Mouse (Mus musculus) kidney, embryonic 15.5 days (tissue): Measurements from ENCODE around the gene Saal1. TPM values are rescaled to one million over a fixed set of nuclear protein-coding genes. Genes with fewer than 3 reads are reported as not detected.
"Not testable (repeated sequence)": the region's sequence is repeated elsewhere in the genome, so short reads cannot be mapped to it uniquely, and the experiment has no call there.

ENCODE experiments used
- ATAC-seq: fragments of 200-750 bp; cut with Nextera tagmentation; replicated peaks from 2 replicates; pipeline ENCODE4 v1.8.0; 2017; ENCODE audit warnings: moderate TSS enrichment; ENCODE audit not compliant: low FRiP score
- H3K27ac ChIP-seq: fragments of 300-500 bp; sonication (generic); 2 replicates; pipeline ENCODE4 v1.5.1; 2015; ENCODE audit warnings: mild to moderate bottlenecking, inconsistent platforms
- H3K27me3 ChIP-seq: fragments of 300-500 bp; sonication (generic); 2 replicates; pipeline ENCODE4 v1.6.1; 2015; ENCODE audit warnings: inconsistent platforms
- H3K36me3 ChIP-seq: fragments of 300-500 bp; sonication (generic); 2 replicates; pipeline ENCODE4 v1.6.1; 2015; ENCODE audit warnings: inconsistent platforms
- H3K4me1 ChIP-seq: fragments of 300-500 bp; sonication (generic); 2 replicates; pipeline ENCODE4 v1.6.1; 2015; ENCODE audit warnings: inconsistent platforms
- H3K4me2 ChIP-seq: fragments of 300-500 bp; sonication (generic); 2 replicates; pipeline ENCODE4 v1.6.1; 2015; ENCODE audit warnings: moderate library complexity, mild to moderate bottlenecking, inconsistent platforms
- H3K4me3 ChIP-seq: fragments of 300-500 bp; sonication (generic); replicated peaks from 2 replicates; pipeline ENCODE4 v1.5.1; 2015; ENCODE audit warnings: mild to moderate bottlenecking, inconsistent platforms
- H3K9ac ChIP-seq: fragments of 300-500 bp; sonication (generic); 2 replicates; pipeline ENCODE4 v1.6.1; 2015; ENCODE audit warnings: mild to moderate bottlenecking, inconsistent platforms
- H3K9me3 ChIP-seq: fragments of 300-500 bp; sonication (generic); replicated peaks from 2 replicates; pipeline ENCODE4 v1.6.1; 2016; ENCODE audit warnings: inconsistent platforms
- WGBS: fragments of 180-500 bp; shearing (Covaris S2); methylation state at CpG from one replicate; pipeline ENCODE4 v1.1.7; 2015; ENCODE audit warnings: mixed read lengths; 5-methylcytosine and 5-hydroxymethylcytosine counted together
- polyA plus RNA-seq: library from polyadenylated mRNA; unstranded; fragments of >200 nt; fragmentation: Nextera tagmentation; extraction: Ambion mirVana; gene quantifications from 2 replicates; pipeline ENCODE4 v1.2.1, GENCODE M21; 2015

Gene Saal1
- polyA plus RNA-seq, result 32.6 and 33.6 TPM in 2 replicates

DNA sequence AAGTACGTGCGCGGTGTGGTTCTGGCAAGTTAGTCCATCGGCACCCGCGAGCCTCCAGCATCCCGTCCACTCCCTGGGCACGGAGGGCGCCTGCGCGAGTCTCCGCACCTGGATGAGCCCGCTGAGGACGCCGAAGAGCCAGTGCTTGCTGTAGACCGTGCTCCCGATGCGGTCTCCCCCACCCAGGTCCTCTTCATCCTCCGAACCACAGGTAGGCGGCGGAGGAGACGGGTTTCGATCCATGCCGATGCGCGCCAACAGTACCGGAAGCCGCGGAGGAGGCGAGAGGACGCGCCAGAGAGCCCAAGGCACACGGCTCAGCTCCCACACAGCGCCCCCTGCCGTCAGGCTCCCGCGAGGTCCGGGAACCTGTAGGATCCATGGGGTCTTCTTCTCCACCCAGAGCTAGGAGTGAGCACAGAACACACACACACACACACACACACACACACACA is at the start of gene Saal1:
Gene Saal1 (minus strand): TSS at position 291 of the 455 bp plus-strand sequence.
- no peaks in the 10 kb centered on the region for H3K27me3 ChIP-seq
- H3K9me3 ChIP-seq, result no peaks in the 10 kb centered on the region
- H3K4me1 ChIP-seq, result peaks cover 7% of the 10 kb centered on the region
- H3K36me3 ChIP-seq, result peaks cover 31% of the 10 kb centered on the region
- 0% methylated on average over 38 of the region's 38 CpGs for WGBS
- H3K4me2 ChIP-seq, result peak within 1 kb of the TSS; percentile 56
- peak within 1 kb of the TSS; percentile 86 for H3K9ac ChIP-seq
- ATAC-seq, result peak; percentile 98
- H3K27ac ChIP-seq, result peak within 1 kb of the TSS; percentile 89
- peak within 1 kb of the TSS; percentile 85 for H3K4me3 ChIP-seq

DNA sequence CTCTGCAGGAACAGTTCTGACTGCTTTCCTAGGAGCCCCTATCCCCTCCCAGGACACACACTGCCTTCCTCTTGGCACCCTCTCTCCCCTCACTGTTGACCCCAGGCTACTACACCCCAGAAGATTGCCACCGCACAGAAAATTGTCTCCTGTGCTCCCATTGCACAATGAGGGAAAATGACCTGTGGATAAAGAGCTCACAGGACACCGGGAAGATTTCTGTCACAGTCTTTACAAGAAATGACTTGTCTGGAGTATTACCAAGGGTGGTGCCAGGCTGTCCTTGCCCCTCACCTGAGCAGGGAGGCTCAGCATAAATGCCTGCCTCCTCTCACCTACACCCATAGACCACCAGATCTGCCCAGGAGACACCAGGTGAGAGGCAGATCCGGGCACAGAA is 41.0 kb upstream of the Saal1 start, which contains the start of gene Saa2:
Gene Saa2 (plus strand): TSS at position 301 of the 400 bp plus-strand sequence.
- no peaks in the 10 kb centered on the region for H3K27me3 ChIP-seq
- H3K36me3 ChIP-seq, result no peaks in the 10 kb centered on the region
- H3K27ac ChIP-seq, result no peak within 1 kb of the TSS
- H3K9ac ChIP-seq, result no peak within 1 kb of the TSS
- WGBS, result 69% methylated on average over 3 of the region's 3 CpGs
- H3K4me2 ChIP-seq, result no peak within 1 kb of the TSS
- no peak for ATAC-seq
- 0 out of 2 replicates have a peak, but pooled peaks cover 2% of the 10 kb centered on the region for H3K4me1 ChIP-seq
- H3K4me3 ChIP-seq, result no peak within 1 kb of the TSS
- H3K9me3 ChIP-seq, result no peaks in the 10 kb centered on the region

- no peaks in the 10 kb centered on the region for H3K9me3 ChIP-seq
- H3K4me3 ChIP-seq, result no peak overlapping the region
- H3K27me3 ChIP-seq, result no peaks in the 10 kb centered on the region
- H3K4me1 ChIP-seq, result 0 out of 2 replicates have a peak, but pooled peaks cover 2% of the 10 kb centered on the region
- 59% methylated on average over 3 of the region's 3 CpGs for WGBS
- H3K27ac ChIP-seq, result no peak overlapping the region
- H3K36me3 ChIP-seq, result no peaks in the 10 kb centered on the region
- ATAC-seq, result no peak
- H3K4me2 ChIP-seq, result no peak overlapping the region
- H3K9ac ChIP-seq, result no peak overlapping the region
These were observed 38.0 kb upstream of the Saal1 start for GRCm38 (mm10) chr7:46748459-46748858.

- H3K9ac ChIP-seq, result no peak overlapping the region
- H3K9me3 ChIP-seq, result no peaks in the 10 kb centered on the region
- WGBS, result 88% methylated on average over 7 of the region's 7 CpGs
- 0 out of 2 replicates have a peak, but pooled peaks cover 2% of the 10 kb centered on the region for H3K4me1 ChIP-seq
- H3K4me2 ChIP-seq, result no peak overlapping the region
- no peak overlapping the region for H3K4me3 ChIP-seq
- ATAC-seq, result no peak
- no peaks in the 10 kb centered on the region for H3K27me3 ChIP-seq
- no peaks in the 10 kb centered on the region for H3K36me3 ChIP-seq
- H3K27ac ChIP-seq, result no peak overlapping the region
These were observed 35.9 kb upstream of the Saal1 start for GRCm38 (mm10) chr7:46746381-46746780.

DNA sequence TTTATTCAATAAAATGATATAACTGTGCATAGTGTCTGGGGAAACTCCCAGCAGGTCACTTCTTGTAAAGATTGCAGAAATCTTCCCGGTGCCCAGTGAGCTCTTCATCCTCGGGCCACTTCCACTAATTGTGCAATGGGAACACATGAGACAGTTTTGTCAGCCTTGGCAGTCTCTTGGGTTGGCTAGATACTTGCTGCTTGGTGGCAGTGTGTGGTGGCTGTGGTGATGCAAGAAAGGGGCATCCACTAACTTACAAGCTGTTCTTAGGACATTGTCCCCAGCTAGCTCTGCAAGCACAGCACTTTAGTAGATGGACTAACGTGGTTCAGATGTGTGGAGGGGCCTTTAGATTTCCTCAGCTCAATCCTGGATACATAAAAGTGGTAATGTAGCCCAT is 35.3 kb upstream of the Saal1 start:
- Histone ChIP-seq H3K9me3 (no peaks in the 10 kb centered on the region), H3K9ac (no peak overlapping the region), H3K4me1 (0 out of 2 replicates have a peak, but pooled peaks cover 2% of the 10 kb centered on the region), H3K27me3 (no peaks in the 10 kb centered on the region), H3K4me3 (no peak overlapping the region), H3K4me2 (no peak overlapping the region), H3K27ac (no peak overlapping the region), H3K36me3 (no peaks in the 10 kb centered on the region)
- 86% methylated on average over 3 of the region's 3 CpGs for WGBS
- ATAC-seq, result no peak

DNA sequence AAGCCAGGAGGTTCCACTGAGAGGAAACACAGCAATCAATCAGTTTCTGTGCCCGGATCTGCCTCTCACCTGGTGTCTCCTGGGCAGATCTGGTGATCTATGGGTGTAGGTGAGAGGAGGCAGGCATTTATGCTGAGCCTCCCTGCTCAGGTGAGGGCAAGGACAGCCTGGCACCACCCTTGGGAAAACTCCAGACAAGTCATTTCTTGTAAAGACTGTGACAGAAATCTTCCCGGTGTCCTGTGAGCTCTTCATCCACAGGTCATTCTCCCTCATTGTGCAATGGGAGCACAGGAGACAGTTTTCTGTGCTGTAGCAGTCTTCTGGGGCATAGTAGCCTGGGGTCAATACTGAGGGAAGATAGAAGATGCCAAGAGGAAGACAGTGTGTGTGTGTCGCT is 32.4 kb upstream of the Saal1 start, which contains the start of gene Saa1:
Gene Saa1 (minus strand): TSS at position 101 of the 400 bp plus-strand sequence.
- ATAC-seq, H3K4me3 ChIP-seq, H3K27me3 ChIP-seq, H3K27ac ChIP-seq, H3K4me1 ChIP-seq, H3K9me3 ChIP-seq, H3K36me3 ChIP-seq, H3K9ac ChIP-seq, H3K4me2 ChIP-seq: not testable (repeated sequence)
- WGBS, result 70% methylated on average over 3 of the region's 3 CpGs

DNA sequence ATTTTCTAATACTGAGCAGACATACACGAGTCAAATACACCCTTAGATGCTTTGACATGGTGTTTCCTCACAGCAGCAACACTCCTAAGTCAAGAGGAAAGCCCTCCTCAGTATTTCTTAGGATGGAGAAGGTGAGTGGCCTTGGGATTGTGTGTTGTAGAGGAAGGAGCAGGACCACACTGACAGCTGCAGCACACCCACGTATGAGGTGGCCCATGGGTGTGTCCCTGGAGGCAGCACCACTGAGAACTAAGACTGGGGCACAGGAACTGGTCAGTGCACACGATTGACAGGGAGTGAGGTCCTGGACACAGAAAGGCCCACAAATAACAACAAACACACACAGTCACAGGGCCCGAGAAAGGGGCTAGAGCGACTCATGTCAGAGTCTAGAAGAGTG is 29.6 kb upstream of the Saal1 start:
- H3K4me2 ChIP-seq, H3K9ac ChIP-seq, H3K9me3 ChIP-seq, H3K4me3 ChIP-seq, H3K27me3 ChIP-seq, ATAC-seq, H3K27ac ChIP-seq, H3K36me3 ChIP-seq, H3K4me1 ChIP-seq: not testable (repeated sequence)
- WGBS, result 75% methylated on average over 5 of the region's 5 CpGs

GRCm38 (mm10) chr7:46738561-46739460 is 28.3 kb upstream of the Saal1 start:
- Histone ChIP-seq H3K4me1 (no peaks in the 10 kb centered on the region), H3K4me2 (no peak overlapping the region), H3K27me3 (no peaks in the 10 kb centered on the region), H3K9ac (no peak overlapping the region), H3K27ac (no peak overlapping the region), H3K36me3 (no peaks in the 10 kb centered on the region), H3K4me3 (no peak overlapping the region), H3K9me3 (no peaks in the 10 kb centered on the region)
- 75% methylated on average over 12 of the region's 12 CpGs for WGBS
- ATAC-seq, result no peak

GRCm38 (mm10) chr7:46734983-46735382 is 24.5 kb upstream of the Saal1 start:
- H3K9ac ChIP-seq, result no peak overlapping the region

DNA sequence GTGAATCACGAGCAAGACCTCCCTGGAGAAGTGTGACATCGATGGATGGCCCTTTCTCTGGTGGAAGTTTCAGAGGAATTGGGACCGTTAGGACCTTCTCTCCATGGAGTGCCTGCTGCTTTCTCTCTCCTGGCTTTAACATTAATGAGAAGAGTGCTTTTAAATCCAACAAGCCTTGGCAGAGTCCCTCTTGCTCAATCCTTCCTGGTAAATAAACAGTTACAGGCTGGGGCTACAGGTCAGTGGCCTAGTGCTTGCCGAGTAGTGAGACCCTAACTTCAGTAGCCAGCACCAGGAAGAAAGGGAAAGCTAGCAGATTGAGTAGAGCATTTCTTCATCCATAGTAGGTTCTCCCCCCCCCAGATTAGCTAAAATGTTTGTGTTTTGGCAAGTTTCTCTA is 22.0 kb upstream of the Saal1 start, which contains the start of gene Saa4:
Gene Saa4 (minus strand): TSS at position 146 of the 400 bp plus-strand sequence.
- H3K4me1 ChIP-seq, result no peaks in the 10 kb centered on the region
- H3K9me3 ChIP-seq, result peaks cover 3% of the 10 kb centered on the region; the same call in 1 of the 2 replicates
- no peak within 1 kb of the TSS for H3K4me3 ChIP-seq
- no peaks in the 10 kb centered on the region for H3K36me3 ChIP-seq
- 72% methylated on average over 4 of the region's 4 CpGs for WGBS
- no peaks in the 10 kb centered on the region for H3K27me3 ChIP-seq
- H3K4me2 ChIP-seq, result no peak within 1 kb of the TSS
- ATAC-seq, result no peak
- H3K9ac ChIP-seq, result no peak within 1 kb of the TSS
- H3K27ac ChIP-seq, result no peak within 1 kb of the TSS

More at GRCm38 (mm10) chr7:46734983-46735382, 24.5 kb upstream of the Saal1 start:
- no peaks in the 10 kb centered on the region for H3K36me3 ChIP-seq
- H3K9me3 ChIP-seq, result peaks cover 3% of the 10 kb centered on the region; the same call in 1 of the 2 replicates
- H3K27me3 ChIP-seq, result no peaks in the 10 kb centered on the region
- H3K4me1 ChIP-seq, result no peaks in the 10 kb centered on the region
- no peak overlapping the region for H3K4me2 ChIP-seq
- no peak overlapping the region for H3K27ac ChIP-seq
- WGBS, result 78% methylated on average over 2 of the region's 2 CpGs
- H3K4me3 ChIP-seq, result no peak overlapping the region
- no peak for ATAC-seq

GRCm38 (mm10) chr7:46727584-46727983 is 17.1 kb upstream of the Saal1 start:
- H3K4me2 ChIP-seq, result no peak overlapping the region
- 83% methylated on average over 1 of the region's 1 CpGs for WGBS
- H3K9me3 ChIP-seq, result no peaks in the 10 kb centered on the region
- H3K36me3 ChIP-seq, result no peaks in the 10 kb centered on the region
- no peaks in the 10 kb centered on the region for H3K27me3 ChIP-seq
- H3K4me1 ChIP-seq, result peaks cover 9% of the 10 kb centered on the region; the same call in 1 of the 2 replicates
- no peak overlapping the region for H3K27ac ChIP-seq
- no peak overlapping the region for H3K9ac ChIP-seq
- no peak for ATAC-seq
- H3K4me3 ChIP-seq, result no peak overlapping the region

- peak; percentile 71 for ATAC-seq
- H3K36me3 ChIP-seq, result no peaks in the 10 kb centered on the region
- WGBS, result 43% methylated on average over 5 of the region's 5 CpGs
These were observed 13.9 kb upstream of the Saal1 start for GRCm38 (mm10) chr7:46724396-46724795.

More at GRCm38 (mm10) chr7:46724396-46724795, 13.9 kb upstream of the Saal1 start:
- H3K27ac ChIP-seq, result peak overlapping the region; percentile 29
- H3K9ac ChIP-seq, result no peak overlapping the region
- peaks cover 9% of the 10 kb centered on the region; the same call in 1 of the 2 replicates for H3K4me1 ChIP-seq
- no peaks in the 10 kb centered on the region for H3K9me3 ChIP-seq
- H3K4me3 ChIP-seq, result no peak overlapping the region
- no peaks in the 10 kb centered on the region for H3K27me3 ChIP-seq
- no peak overlapping the region; the same call in 1 of the 2 replicates for H3K4me2 ChIP-seq
